Mouse (Mus musculus) ES-CJ7 (cell line): ENCODE measurements at regions not wholly inside any gene's neighbourhood (a gene's known extent, or its start where the extent isn't known, plus 50 kb on each side); places are given as distances from the start of the nearest gene placed in this dataset.

Experiments used
- DNase-seq: peaks from one replicate; pipeline ENCODE4 v3.0.0; 2011; ENCODE audit warnings: low read depth, low spot score

DNA sequence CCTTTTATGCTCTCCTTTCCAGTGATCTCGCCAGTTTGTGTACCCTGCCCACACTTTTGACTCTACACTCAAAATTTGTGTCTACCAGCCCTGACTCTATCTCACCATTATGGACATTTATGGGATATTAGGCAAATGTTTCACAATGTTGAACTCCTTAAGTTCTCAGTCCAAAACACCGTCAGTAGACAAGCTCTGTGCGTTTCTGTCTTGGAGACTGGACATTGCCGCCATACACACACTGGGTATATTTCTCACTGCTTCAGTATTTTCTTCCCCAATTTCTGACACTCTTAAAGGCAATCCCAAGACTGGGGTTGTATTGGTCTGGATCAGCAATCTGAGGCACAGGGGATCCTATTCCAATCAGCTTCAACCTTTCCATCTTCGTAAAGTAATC lies 75.6 kb downstream of the Oxgr1 start:
- no peak for DNase-seq

DNA sequence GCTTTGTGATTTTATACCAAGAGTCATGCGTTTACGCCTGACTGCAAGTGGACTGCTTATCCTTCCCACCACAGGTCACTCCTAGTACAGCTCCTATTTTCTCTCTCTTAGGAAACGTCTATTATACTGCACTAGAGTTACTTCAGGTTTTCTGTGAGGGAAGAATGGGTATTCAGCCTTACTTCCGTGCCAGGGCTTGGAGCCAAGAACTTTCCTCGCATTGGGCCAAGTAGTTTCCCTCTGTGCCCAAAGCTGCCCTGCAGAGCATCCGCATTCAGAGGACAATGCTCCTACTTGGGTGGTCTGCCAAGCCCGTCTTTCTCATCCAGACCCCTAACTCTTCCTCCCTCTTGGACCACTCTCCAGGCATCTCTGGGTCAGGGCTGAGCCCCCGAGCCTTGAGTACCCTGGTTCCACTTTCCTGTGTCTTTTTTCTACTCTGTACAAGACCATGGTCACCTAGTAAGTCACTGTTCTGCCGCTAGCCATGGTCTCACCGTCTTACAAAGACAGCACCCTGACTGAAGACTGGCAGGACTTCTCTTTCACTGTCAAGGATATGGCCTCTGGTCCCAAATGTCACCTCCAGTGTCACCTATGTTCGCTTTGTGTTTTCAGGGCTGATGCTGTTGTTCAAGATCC lies 76.3 kb downstream of the Oxgr1 start:
- no peak for DNase-seq

- DNase-seq = peak; percentile 9
Observed at GRCm38 (mm10) chr14:119963741-119964140, 78.5 kb downstream of the Oxgr1 start.

DNA sequence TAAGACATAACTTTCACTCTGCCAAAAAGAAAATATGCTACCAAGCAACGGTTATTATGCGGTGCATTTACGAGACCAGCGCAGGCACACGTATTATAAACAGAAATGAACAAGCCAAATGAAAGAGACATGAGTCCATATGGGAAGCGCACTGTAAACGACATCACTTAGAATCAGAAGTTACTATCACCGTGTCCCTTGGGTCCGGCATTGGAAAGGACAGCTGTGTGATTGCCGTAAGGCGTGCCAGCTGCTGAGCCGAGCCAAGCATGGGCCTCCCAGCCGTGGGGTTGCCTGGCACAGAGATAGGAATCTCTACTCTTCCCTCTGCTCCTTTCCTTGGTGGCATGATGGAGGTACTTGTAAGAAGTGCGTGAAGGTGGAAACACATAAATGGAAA lies 88.4 kb downstream of the Oxgr1 start:
- no peak for DNase-seq

- DNase-seq = no peak
Observed at GRCm38 (mm10) chr14:119952877-119953624, 89.2 kb downstream of the Oxgr1 start.
